Mouse (Mus musculus) megakaryocyte-erythroid progenitor cell, adult 5-6 weeks (primary cell): ENCODE data around the gene Lmna. TPM values are rescaled to one million over a fixed set of nuclear protein-coding genes. Genes with fewer than 3 reads are reported as not detected.

Source experiments
- ATAC-seq: replicated peaks from 2 replicates; pipeline ENCODE4 v1.8.0; 2016; ENCODE audit warnings: mild to moderate bottlenecking, inconsistent platforms; ENCODE audit not compliant: severe bottlenecking, poor library complexity, low FRiP score, low TSS enrichment
- total RNA-seq, 2 experiments: library from RNA; stranded (forward) in 1 of 2; stranded (reverse) in 1 of 2; fragments of 200-1000, 215-1000 nt in 1 of 2; fragments of >200 nt in 1 of 2; fragmentation: Nextera tagmentation in 1 of 2; gene quantifications; 2 replicates each; pipeline ENCODE4 v1.2.3; 2014 to 2017

Lmna gene
- total RNA-seq (2014; fragmentation: Nextera tagmentation) (43.0 and 61.7 TPM in 2 replicates), total RNA-seq (2017) (49.4 and 66.7 TPM in 2 replicates)

GRCm38 (mm10) chr3:88509692-88510420 lies at the start of gene Lmna:
Gene Lmna (minus strand): TSS chr3:88509956.
- peak; percentile 94 for ATAC-seq

GRCm38 (mm10) chr3:88556616-88557015 lies 46.9 kb upstream of the Lmna start:
- no peak for ATAC-seq

- ATAC-seq = no peak
Observed at GRCm38 (mm10) chr3:88555731-88556130, 46.0 kb upstream of the Lmna start.

GRCm38 (mm10) chr3:88555069-88555605 lies 45.4 kb upstream of the Lmna start:
- ATAC-seq = no peak

- ATAC-seq = peak; percentile 42
Observed at GRCm38 (mm10) chr3:88553880-88554586, 44.3 kb upstream of the Lmna start.

- peak; percentile 28 for ATAC-seq
Observed at GRCm38 (mm10) chr3:88553525-88553879, 43.7 kb upstream of the Lmna start, which contains the start of gene Ubqln4. Gene Ubqln4 (plus strand): TSS chr3:88553758.

- peak; percentile 91 for ATAC-seq
Observed at GRCm38 (mm10) chr3:88552676-88553524, 43.1 kb upstream of the Lmna start, which contains the start of gene Lamtor2. Gene Lamtor2 (minus strand): TSS chr3:88553074.

- no peak for ATAC-seq
Observed at GRCm38 (mm10) chr3:88552082-88552645, 42.4 kb upstream of the Lmna start.

- ATAC-seq = no peak
Observed at GRCm38 (mm10) chr3:88551586-88551985, 41.8 kb upstream of the Lmna start.

- no peak for ATAC-seq
Observed at GRCm38 (mm10) chr3:88548180-88548917, 38.6 kb upstream of the Lmna start, which contains the start of gene Rab25. Gene Rab25 (minus strand): TSS chr3:88548300.

GRCm38 (mm10) chr3:88546674-88547418 lies 37.1 kb upstream of the Lmna start:
- peak; percentile 31 for ATAC-seq

GRCm38 (mm10) chr3:88544955-88545591 lies 35.3 kb upstream of the Lmna start:
- no peak for ATAC-seq

- ATAC-seq = no peak
Observed at GRCm38 (mm10) chr3:88544514-88544913, 34.8 kb upstream of the Lmna start.

GRCm38 (mm10) chr3:88543651-88544410 lies 34.1 kb upstream of the Lmna start:
- ATAC-seq = no peak

- no peak for ATAC-seq
Observed at GRCm38 (mm10) chr3:88543174-88543573, 33.4 kb upstream of the Lmna start.

- ATAC-seq = no peak
Observed at GRCm38 (mm10) chr3:88542486-88542885, 32.7 kb upstream of the Lmna start.
